Mouse (Mus musculus): ENCODE results near the gene Sel1l3. TPM values are rescaled to one million over a fixed set of nuclear protein-coding genes. Genes with fewer than 3 reads are reported as not detected.

The Sel1l3 gene
- polyA plus RNA-seq, 1 experiment, result 0.02 TPM

- H3K79me2 ChIP-seq (ENCODE audit: control insufficient read depth, insufficient read depth), result no peaks in the 10 kb centered on the region
- TF ChIP-seq CEBPB (IDR thresholded peaks at IDR 0.05; ENCODE audit: insufficient read depth, poor library complexity, severe bottlenecking), result no peak
- no peak for TF ChIP-seq POLR2AphosphoS2 (IDR thresholded peaks at IDR 0.05; ENCODE audit: insufficient read length, low read depth)
- no peak for TF ChIP-seq E2F4 (IDR thresholded peaks at IDR 0.05; ENCODE audit: insufficient read depth)
- no peak for TF ChIP-seq POLR2A (IDR thresholded peaks at IDR 0.05; ENCODE audit: insufficient read length, low read depth)
- TF ChIP-seq MAX (IDR thresholded peaks at IDR 0.05; ENCODE audit: low read depth), result no peak
- no peak for TF ChIP-seq USF1 (IDR thresholded peaks at IDR 0.05; ENCODE audit: low read depth)
- H3K4me2 ChIP-seq (ENCODE audit: low read depth), result no peak overlapping the region
- peaks cover 29% of the 10 kb centered on the region for H3K27me3 ChIP-seq (ENCODE audit: control insufficient read depth, insufficient read depth, insufficient read length)
- no peak overlapping the region for H3ac ChIP-seq (ENCODE audit: control insufficient read depth, insufficient read length)
- no peak overlapping the region for H3K4me3 ChIP-seq
- H3K36me3 ChIP-seq (ENCODE audit: control insufficient read depth, insufficient read depth), result no peaks in the 10 kb centered on the region
Observed at GRCm38 (mm10) chr5:53160207-53160606, 53.5 kb downstream of the Sel1l3 start.

GRCm38 (mm10) chr5:53159631-53160030 lies 54.1 kb downstream of the Sel1l3 start:
- Histone ChIP-seq H3ac (ENCODE audit: control insufficient read depth, insufficient read length) (no peak overlapping the region), H3K79me2 (ENCODE audit: control insufficient read depth, insufficient read depth) (no peaks in the 10 kb centered on the region), H3K4me2 (ENCODE audit: low read depth) (no peak overlapping the region), H3K27me3 (ENCODE audit: control insufficient read depth, insufficient read depth, insufficient read length) (peaks cover 29% of the 10 kb centered on the region), H3K4me3 (no peak overlapping the region), H3K36me3 (ENCODE audit: control insufficient read depth, insufficient read depth) (no peaks in the 10 kb centered on the region)
- TF ChIP-seq REST (IDR thresholded peaks at IDR 0.05; ENCODE audit: insufficient read depth, insufficient read length) (no peak), USF1 (IDR thresholded peaks at IDR 0.05; ENCODE audit: low read depth) (no peak), MYOG (IDR thresholded peaks at IDR 0.05; ENCODE audit: control insufficient read depth in 1 of 3, insufficient read depth in 1 of 3, insufficient read length in 2 of 3, low read depth in 2 of 3) (no peak), POLR2A (IDR thresholded peaks at IDR 0.05; ENCODE audit: insufficient read length, low read depth) (no peak), POLR2AphosphoS2 (IDR thresholded peaks at IDR 0.05; ENCODE audit: insufficient read length, low read depth) (no peak), SRF (IDR thresholded peaks at IDR 0.05; ENCODE audit: control insufficient read depth, insufficient read length, low read depth) (no peak), TCF12 (IDR thresholded peaks at IDR 0.05; ENCODE audit: insufficient read depth, poor library complexity, severe bottlenecking) (no peak), CEBPB (IDR thresholded peaks at IDR 0.05; ENCODE audit: insufficient read depth, poor library complexity, severe bottlenecking) (no peak), TCF3 (IDR thresholded peaks at IDR 0.05; ENCODE audit: insufficient read length, low read depth) (no peak), MAX (IDR thresholded peaks at IDR 0.05; ENCODE audit: low read depth) (no peak), MYOD1 (IDR thresholded peaks at IDR 0.05; ENCODE audit: control insufficient read depth in 1 of 3, insufficient read length in 2 of 3, low read depth in 2 of 3) (no peak), E2F4 (IDR thresholded peaks at IDR 0.05; ENCODE audit: insufficient read depth) (no peak)

DNA sequence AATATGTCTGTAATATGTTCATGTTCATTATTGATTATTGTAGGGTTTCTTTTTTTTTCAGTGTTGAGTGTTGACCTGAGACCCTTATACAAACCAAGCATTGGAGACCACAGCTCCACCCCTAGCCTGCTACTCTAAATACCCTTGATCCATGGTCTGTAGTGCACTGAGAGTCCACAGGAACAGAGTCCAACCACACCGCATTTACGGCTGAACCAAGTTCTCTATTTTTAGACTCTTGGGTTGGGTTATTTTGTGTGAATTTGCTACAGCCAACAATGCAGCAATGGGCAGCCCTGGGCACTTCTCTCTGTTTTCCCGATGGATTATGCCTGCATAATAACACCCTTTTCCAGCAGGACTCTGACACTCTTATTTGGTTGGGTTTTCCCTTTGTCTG lies 54.6 kb downstream of the Sel1l3 start:
- Histone ChIP-seq H3K27me3 (ENCODE audit: control insufficient read depth, insufficient read depth, insufficient read length) (peaks cover 29% of the 10 kb centered on the region), H3K4me3 (no peak overlapping the region), H3K4me2 (ENCODE audit: low read depth) (no peak overlapping the region), H3ac (ENCODE audit: control insufficient read depth, insufficient read length) (no peak overlapping the region), H3K36me3 (ENCODE audit: control insufficient read depth, insufficient read depth) (no peaks in the 10 kb centered on the region), H3K79me2 (ENCODE audit: control insufficient read depth, insufficient read depth) (no peaks in the 10 kb centered on the region)
- TF ChIP-seq SRF (IDR thresholded peaks at IDR 0.05; ENCODE audit: control insufficient read depth, insufficient read length, low read depth) (no peak), TCF12 (IDR thresholded peaks at IDR 0.05; ENCODE audit: insufficient read depth, poor library complexity, severe bottlenecking) (no peak), MAX (IDR thresholded peaks at IDR 0.05; ENCODE audit: low read depth) (no peak), MYOD1 (IDR thresholded peaks at IDR 0.05; ENCODE audit: control insufficient read depth in 1 of 3, insufficient read length in 2 of 3, low read depth in 2 of 3) (no peak), TCF3 (IDR thresholded peaks at IDR 0.05; ENCODE audit: insufficient read length, low read depth) (no peak)

DNA sequence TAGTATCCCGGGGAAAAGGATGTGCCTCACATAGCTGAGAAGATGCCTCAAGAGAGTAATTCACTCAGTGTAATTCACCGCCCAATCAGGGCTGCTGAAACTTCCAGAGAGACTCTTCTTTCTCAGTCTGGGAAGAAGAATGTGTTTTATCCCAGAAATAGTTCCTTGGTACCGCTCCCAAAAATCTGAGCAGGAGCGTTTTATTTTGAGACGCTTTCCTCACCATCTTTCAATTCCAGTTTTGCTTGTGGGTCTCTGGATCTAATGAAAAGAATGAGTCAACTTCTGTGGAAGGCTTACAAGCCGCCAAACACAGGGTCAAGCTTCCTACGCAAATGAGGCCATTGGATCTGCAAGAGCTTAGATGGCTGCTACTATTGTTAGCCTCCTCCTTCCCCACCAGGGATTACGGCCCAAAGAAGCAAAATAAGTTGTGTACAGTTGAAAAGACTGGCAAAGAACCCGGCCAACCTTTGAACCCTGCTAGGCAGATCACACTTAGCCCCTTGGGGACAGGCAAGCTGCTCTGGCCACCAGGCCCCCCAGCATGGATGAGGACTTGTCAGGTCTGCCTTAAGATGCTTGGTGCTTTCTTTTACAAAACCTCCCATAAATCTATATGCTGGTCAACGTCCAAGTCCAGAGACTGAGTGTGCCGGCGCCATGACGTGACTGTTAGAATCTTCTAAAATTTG lies 57.6 kb downstream of the Sel1l3 start:
- no peak overlapping the region for H3K4me3 ChIP-seq
- peaks cover 13% of the 10 kb centered on the region for H3K27me3 ChIP-seq (ENCODE audit: control insufficient read depth, insufficient read depth, insufficient read length)
- no peak overlapping the region for H3ac ChIP-seq (ENCODE audit: control insufficient read depth, insufficient read length)
- peak overlapping the region; percentile 8 for H3K4me2 ChIP-seq (ENCODE audit: low read depth)
- no peaks in the 10 kb centered on the region for H3K79me2 ChIP-seq (ENCODE audit: control insufficient read depth, insufficient read depth)
- TF ChIP-seq E2F4 (IDR thresholded peaks at IDR 0.05; ENCODE audit: insufficient read depth), result no peak
- no peak for TF ChIP-seq REST (IDR thresholded peaks at IDR 0.05; ENCODE audit: insufficient read depth, insufficient read length)
- no peak for TF ChIP-seq SRF (IDR thresholded peaks at IDR 0.05; ENCODE audit: control insufficient read depth, insufficient read length, low read depth)
- TF ChIP-seq MYOG (IDR thresholded peaks at IDR 0.05; ENCODE audit: control insufficient read depth in 1 of 3, insufficient read depth in 1 of 3, insufficient read length in 2 of 3, low read depth in 2 of 3), result no peak
- no peak for TF ChIP-seq TCF3 (IDR thresholded peaks at IDR 0.05; ENCODE audit: insufficient read length, low read depth)
- no peak for TF ChIP-seq POLR2A (IDR thresholded peaks at IDR 0.05; ENCODE audit: insufficient read length, low read depth)
- TF ChIP-seq POLR2AphosphoS2 (IDR thresholded peaks at IDR 0.05; ENCODE audit: insufficient read length, low read depth), result no peak
- TF ChIP-seq TCF12 (IDR thresholded peaks at IDR 0.05; ENCODE audit: insufficient read depth, poor library complexity, severe bottlenecking), result no peak
- no peak for TF ChIP-seq MYOD1 (IDR thresholded peaks at IDR 0.05; ENCODE audit: control insufficient read depth in 1 of 3, insufficient read length in 2 of 3, low read depth in 2 of 3)
- TF ChIP-seq MAX (IDR thresholded peaks at IDR 0.05; ENCODE audit: low read depth), result no peak
- no peak for TF ChIP-seq USF1 (IDR thresholded peaks at IDR 0.05; ENCODE audit: low read depth)
- no peak for TF ChIP-seq CEBPB (IDR thresholded peaks at IDR 0.05; ENCODE audit: insufficient read depth, poor library complexity, severe bottlenecking)
- H3K36me3 ChIP-seq (ENCODE audit: control insufficient read depth, insufficient read depth), result no peaks in the 10 kb centered on the region

DNA sequence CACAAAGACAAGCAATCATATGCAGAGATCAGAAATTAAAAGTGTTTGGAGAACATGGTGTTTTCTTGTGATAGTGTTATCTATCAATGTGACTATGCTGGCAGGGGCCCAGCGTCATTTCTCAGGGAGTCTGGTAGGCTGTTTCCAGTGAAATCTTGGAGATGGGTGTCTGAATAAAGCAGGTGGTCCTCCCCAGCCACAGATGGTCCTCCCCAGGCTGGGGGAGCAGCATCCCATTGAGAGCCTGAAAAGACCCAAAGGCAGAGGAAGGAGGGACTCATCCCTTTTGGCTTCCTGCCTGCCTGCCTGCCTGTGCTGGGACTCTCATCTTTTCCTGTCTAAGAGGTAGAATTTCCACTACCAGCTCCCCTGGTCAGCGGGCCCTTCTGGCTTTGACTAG lies 59.2 kb downstream of the Sel1l3 start:
- Histone ChIP-seq H3K27me3 (ENCODE audit: control insufficient read depth, insufficient read depth, insufficient read length) (peaks cover 21% of the 10 kb centered on the region), H3K36me3 (ENCODE audit: control insufficient read depth, insufficient read depth) (no peaks in the 10 kb centered on the region), H3K4me2 (ENCODE audit: low read depth) (no peak overlapping the region), H3ac (ENCODE audit: control insufficient read depth, insufficient read length) (no peak overlapping the region), H3K4me3 (no peak overlapping the region), H3K79me2 (ENCODE audit: control insufficient read depth, insufficient read depth) (no peaks in the 10 kb centered on the region)
- no peak for TF ChIP-seq TCF3 (IDR thresholded peaks at IDR 0.05; ENCODE audit: insufficient read length, low read depth)
- TF ChIP-seq SRF (IDR thresholded peaks at IDR 0.05; ENCODE audit: control insufficient read depth, insufficient read length, low read depth), result no peak
- no peak for TF ChIP-seq POLR2AphosphoS2 (IDR thresholded peaks at IDR 0.05; ENCODE audit: insufficient read length, low read depth)
- TF ChIP-seq MYOD1 (IDR thresholded peaks at IDR 0.05; ENCODE audit: control insufficient read depth in 1 of 3, insufficient read length in 2 of 3, low read depth in 2 of 3), result no peak

Data from myocyte (in vitro differentiated cells).